Mouse (Mus musculus) spleen, adult 2 months (tissue): ENCODE measurements around the gene Apold1. TPM values are rescaled to one million over a fixed set of nuclear protein-coding genes. Genes with fewer than 3 reads are reported as not detected.

Source experiments
- DNase-seq, 2 experiments: peaks; one replicate each; pipeline versions ENCODE4 v3.0.0 to v3.0.0-alpha.2; 2012 to 2021; ENCODE audit warnings: low spot score in 2 of 2, low read depth in 1 of 2
- H3K27ac ChIP-seq: fragments of 200-500 bp; 2 replicates; pipeline ENCODE4 v1.5.1; 2012; ENCODE audit warnings: low read length, inconsistent platforms; ENCODE audit not compliant: insufficient read depth
- H3K27me3 ChIP-seq: fragments of 200-500 bp; 2 replicates; pipeline ENCODE4 v1.6.1; 2012; ENCODE audit warnings: mild to moderate bottlenecking, moderate library complexity, low read length, inconsistent platforms; ENCODE audit not compliant: control insufficient read depth, insufficient read depth
- H3K36me3 ChIP-seq: fragments of 200-500 bp; 2 replicates; pipeline ENCODE4 v1.6.1; 2012; ENCODE audit warnings: mild to moderate bottlenecking, low read length, inconsistent platforms; ENCODE audit not compliant: control insufficient read depth, insufficient read depth
- H3K4me1 ChIP-seq: fragments of 200-500 bp; 2 replicates; pipeline ENCODE4 v1.6.1; 2011; ENCODE audit warnings: inconsistent platforms; ENCODE audit not compliant: control insufficient read depth, insufficient read depth, insufficient read length
- H3K4me3 ChIP-seq: fragments of 200-500 bp; 2 replicates; pipeline ENCODE4 v1.5.1; 2011; ENCODE audit warnings: mild to moderate bottlenecking, inconsistent platforms; ENCODE audit not compliant: insufficient read depth, insufficient read length; ENCODE audit errors: extremely low read depth
- CTCF ChIP-seq: fragments of 200-500 bp; IDR thresholded peaks from 2 replicates; pipeline ENCODE4 v1.5.1; 2011; ENCODE audit warnings: mild to moderate bottlenecking, inconsistent platforms; ENCODE audit not compliant: insufficient read depth, insufficient read length, insufficient replicate concordance; ENCODE audit errors: extremely low read depth
- POLR2A ChIP-seq: fragments of 200-500 bp; IDR thresholded peaks from 2 replicates; pipeline ENCODE4 v1.6.1; 2011; ENCODE audit warnings: low read depth, low read length, inconsistent platforms
- WGBS: fragments of 180-500 bp; shearing (Covaris S2); methylation state at CpG from one replicate; pipeline ENCODE4 v1.1.7; 2018; 5-methylcytosine and 5-hydroxymethylcytosine counted together
- polyA plus RNA-seq: library from polyadenylated mRNA; depleted of rRNA; stranded (reverse); fragments of >200 nt; gene quantifications from 2 replicates; pipeline ENCODE4 v1.2.3, GENCODE M21; 2012; rRNA removed

Gene Apold1
- polyA plus RNA-seq, 1 experiment, result 1.1 TPM

GRCm38 (mm10) chr6:135026232-135026631 lies 44.7 kb downstream of the Apold1 start:
- peaks cover 19% of the 10 kb centered on the region for H3K36me3 ChIP-seq
- no peaks in the 10 kb centered on the region for H3K4me1 ChIP-seq
- 5% methylated on average over 3 of the region's 3 CpGs for WGBS
- H3K4me3 ChIP-seq, result no peak overlapping the region
- TF ChIP-seq CTCF (peak; percentile 7; the same call in 1 of the 2 replicates), POLR2A (no peak)
- no peak for DNase-seq
- H3K27ac ChIP-seq, result no peak overlapping the region
- no peaks in the 10 kb centered on the region for H3K27me3 ChIP-seq

DNA sequence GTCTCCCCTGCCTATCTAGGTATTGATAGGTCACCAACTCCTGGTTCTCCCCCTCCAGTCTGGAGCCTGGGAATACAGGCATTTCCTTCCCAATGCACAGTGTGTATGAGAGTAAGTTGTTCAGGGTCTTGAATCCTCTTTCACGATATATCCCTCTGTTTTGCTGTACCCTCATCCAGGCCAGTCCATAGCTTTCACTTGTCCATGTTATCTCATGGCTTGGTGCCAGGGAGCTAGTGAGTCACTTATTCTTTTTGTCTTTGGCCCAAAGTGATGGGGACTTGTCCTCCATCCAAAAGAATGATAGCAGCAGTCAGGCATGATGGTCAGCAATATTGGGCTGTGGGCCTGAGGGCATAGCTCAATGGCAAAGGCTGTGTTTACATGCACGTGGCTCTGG lies 45.2 kb downstream of the Apold1 start:
- Histone ChIP-seq H3K4me1 (no peaks in the 10 kb centered on the region), H3K27me3 (no peaks in the 10 kb centered on the region), H3K27ac (no peak overlapping the region), H3K36me3 (peaks cover 14% of the 10 kb centered on the region), H3K4me3 (no peak overlapping the region)
- TF ChIP-seq POLR2A (no peak), CTCF (no peak)
- no peak for DNase-seq
- 88% methylated on average over 2 of the region's 2 CpGs for WGBS

- 22% methylated on average over 4 of the region's 4 CpGs for WGBS
- Histone ChIP-seq H3K36me3 (no peaks in the 10 kb centered on the region; the same call in 1 of the 2 replicates), H3K27me3 (no peaks in the 10 kb centered on the region), H3K27ac (no peak overlapping the region), H3K4me1 (no peaks in the 10 kb centered on the region), H3K4me3 (no peak overlapping the region)
- TF ChIP-seq POLR2A, result no peak
- TF ChIP-seq CTCF, result no peak
- DNase-seq, result no peak
Measured at GRCm38 (mm10) chr6:135029246-135029645, 47.7 kb downstream of the Apold1 start.

Other genes with a start within 250 kb of the Apold1 start
- gene Dusp16, start 189.1 kb upstream of the Apold1 start, polyA plus RNA-seq, result 6.5 and 8.7 TPM in 2 replicates
- 10.2 and 10.9 TPM in 2 replicates for gene Crebl2, start 151.6 kb upstream of the Apold1 start, polyA plus RNA-seq
- gene Gpr19, start 83.1 kb upstream of the Apold1 start, polyA plus RNA-seq, result 6.4 and 7.0 TPM in 2 replicates
- 30.3 and 35.3 TPM in 2 replicates for gene Cdkn1b, start 61.3 kb upstream of the Apold1 start, polyA plus RNA-seq
- gene Ddx47, start 29.9 kb downstream of the Apold1 start, polyA plus RNA-seq, result 32.3 and 34.6 TPM in 2 replicates
- 0.21 TPM in 2 replicates for gene Gprc5a, start 83.9 kb downstream of the Apold1 start, polyA plus RNA-seq
- 0.09 and 0.25 TPM in 2 replicates for gene Gprc5d, start 136.6 kb downstream of the Apold1 start, polyA plus RNA-seq
- 13.5 and 16.3 TPM in 2 replicates for gene Fam234b, start 216.3 kb downstream of the Apold1 start, polyA plus RNA-seq
- gene Hebp1, start 216.3 kb downstream of the Apold1 start, polyA plus RNA-seq, result 52.5 and 53.8 TPM in 2 replicates